Mouse (Mus musculus): ENCODE results near the gene Echdc3. TPM values are rescaled to one million over a fixed set of nuclear protein-coding genes. Genes with fewer than 3 reads are reported as not detected.

Echdc3 gene
- polyA plus RNA-seq, 1 experiment from 2014 or later, result 15.1 TPM

- H3K9ac ChIP-seq (ENCODE audit: low read depth, low read length), result no peak overlapping the region
- no peaks in the 10 kb centered on the region for H3K27me3 ChIP-seq (ENCODE audit: insufficient read depth, low read length)
- ATAC-seq (replicated peaks; ENCODE audit: low FRiP score, low read depth), result no peak
- H3K9me3 ChIP-seq (replicated peaks; ENCODE audit: low read length), result no peaks in the 10 kb centered on the region
- H3K4me2 ChIP-seq (ENCODE audit: low read length), result no peak overlapping the region
- H3K36me3 ChIP-seq (ENCODE audit: insufficient read depth, low read length), result no peaks in the 10 kb centered on the region
- TF ChIP-seq CTCF (IDR thresholded peaks at IDR 0.05; ENCODE audit: low read depth), result no peak
- H3K4me3 ChIP-seq (replicated peaks; ENCODE audit: low read depth, low read length), result no peak overlapping the region
- DNase-seq (ENCODE audit: low spot score), result no peak
- no peak overlapping the region for H3K27ac ChIP-seq
- 70% methylated on average over 5 of the region's 5 CpGs for WGBS
- H3K4me1 ChIP-seq (replicated peaks; ENCODE audit: insufficient read depth, low read length), result no peaks in the 10 kb centered on the region
Measured at GRCm38 (mm10) chr2:6229597-6230290, 16.9 kb upstream of the Echdc3 start.

GRCm38 (mm10) chr2:6227059-6227445 is 14.2 kb upstream of the Echdc3 start:
- no peak for DNase-seq (ENCODE audit: low spot score)
- Histone ChIP-seq H3K9ac (ENCODE audit: low read depth, low read length) (no peak overlapping the region), H3K27ac (no peak overlapping the region), H3K27me3 (ENCODE audit: insufficient read depth, low read length) (no peaks in the 10 kb centered on the region), H3K4me3 (replicated peaks; ENCODE audit: low read depth, low read length) (no peak overlapping the region), H3K9me3 (replicated peaks; ENCODE audit: low read length) (no peaks in the 10 kb centered on the region), H3K4me1 (replicated peaks; ENCODE audit: insufficient read depth, low read length) (no peaks in the 10 kb centered on the region), H3K36me3 (ENCODE audit: insufficient read depth, low read length) (no peaks in the 10 kb centered on the region), H3K4me2 (ENCODE audit: low read length) (no peak overlapping the region)
- ATAC-seq (replicated peaks; ENCODE audit: low FRiP score, low read depth), result no peak
- 75% methylated on average over 7 of the region's 7 CpGs for WGBS
- no peak for TF ChIP-seq CTCF (IDR thresholded peaks at IDR 0.05; ENCODE audit: low read depth)

GRCm38 (mm10) chr2:6226361-6227058 is 13.7 kb upstream of the Echdc3 start:
- Histone ChIP-seq H3K4me2 (ENCODE audit: low read length) (no peak overlapping the region), H3K27me3 (ENCODE audit: insufficient read depth, low read length) (no peaks in the 10 kb centered on the region), H3K9ac (ENCODE audit: low read depth, low read length) (no peak overlapping the region), H3K4me3 (replicated peaks; ENCODE audit: low read depth, low read length) (no peak overlapping the region), H3K36me3 (ENCODE audit: insufficient read depth, low read length) (no peaks in the 10 kb centered on the region), H3K9me3 (replicated peaks; ENCODE audit: low read length) (no peaks in the 10 kb centered on the region), H3K27ac (no peak overlapping the region), H3K4me1 (replicated peaks; ENCODE audit: insufficient read depth, low read length) (no peaks in the 10 kb centered on the region)
- no peak for ATAC-seq (replicated peaks; ENCODE audit: low FRiP score, low read depth)
- no peak for TF ChIP-seq CTCF (IDR thresholded peaks at IDR 0.05; ENCODE audit: low read depth)
- DNase-seq (ENCODE audit: low spot score), result peak; percentile 62
- 61% methylated on average over 10 of the region's 10 CpGs for WGBS

- H3K9me3 ChIP-seq (replicated peaks; ENCODE audit: low read length), result no peaks in the 10 kb centered on the region
- 12% methylated on average over 4 of the region's 4 CpGs for WGBS
- no peaks in the 10 kb centered on the region for H3K4me1 ChIP-seq (replicated peaks; ENCODE audit: insufficient read depth, low read length)
- no peak overlapping the region for H3K9ac ChIP-seq (ENCODE audit: low read depth, low read length)
- peak; percentile 97 for TF ChIP-seq CTCF (IDR thresholded peaks at IDR 0.05; ENCODE audit: low read depth)
- H3K4me2 ChIP-seq (ENCODE audit: low read length), result no peak overlapping the region
- ATAC-seq (replicated peaks; ENCODE audit: low FRiP score, low read depth) (peak; percentile 74), DNase-seq (ENCODE audit: low spot score) (peak; percentile 91)
- no peak overlapping the region for H3K4me3 ChIP-seq (replicated peaks; ENCODE audit: low read depth, low read length)
- no peaks in the 10 kb centered on the region for H3K36me3 ChIP-seq (ENCODE audit: insufficient read depth, low read length)
- no peak overlapping the region for H3K27ac ChIP-seq
- H3K27me3 ChIP-seq (ENCODE audit: insufficient read depth, low read length), result no peaks in the 10 kb centered on the region
Measured at GRCm38 (mm10) chr2:6220141-6220805, 7.4 kb upstream of the Echdc3 start.

GRCm38 (mm10) chr2:6212327-6212723 is 508 bp downstream of the Echdc3 start:
- no peaks in the 10 kb centered on the region for H3K9me3 ChIP-seq (replicated peaks; ENCODE audit: low read length)
- no peak for TF ChIP-seq CTCF (IDR thresholded peaks at IDR 0.05; ENCODE audit: low read depth)
- H3K4me1 ChIP-seq (replicated peaks; ENCODE audit: insufficient read depth, low read length), result peaks cover 11% of the 10 kb centered on the region
- peak overlapping the region; percentile 59 for H3K4me2 ChIP-seq (ENCODE audit: low read length)
- no peak for DNase-seq (ENCODE audit: low spot score)
- H3K4me3 ChIP-seq (replicated peaks; ENCODE audit: low read depth, low read length), result peak overlapping the region; percentile 34
- peak overlapping the region; percentile 67 for H3K9ac ChIP-seq (ENCODE audit: low read depth, low read length)
- no peaks in the 10 kb centered on the region for H3K27me3 ChIP-seq (ENCODE audit: insufficient read depth, low read length)
- 31% methylated on average over 9 of the region's 9 CpGs for WGBS
- ATAC-seq (replicated peaks; ENCODE audit: low FRiP score, low read depth), result peak; percentile 1; the same call in 1 of the 2 replicates
- peak overlapping the region; percentile 95 for H3K27ac ChIP-seq
- no peaks in the 10 kb centered on the region for H3K36me3 ChIP-seq (ENCODE audit: insufficient read depth, low read length)

- no peak overlapping the region for H3K4me2 ChIP-seq (ENCODE audit: low read length)
- no peak overlapping the region for H3K9ac ChIP-seq (ENCODE audit: low read depth, low read length)
- no peaks in the 10 kb centered on the region for H3K27me3 ChIP-seq (ENCODE audit: insufficient read depth, low read length)
- no peak for TF ChIP-seq CTCF (IDR thresholded peaks at IDR 0.05; ENCODE audit: low read depth)
- 76% methylated on average over 6 of the region's 6 CpGs for WGBS
- DNase-seq (ENCODE audit: low spot score) (no peak), ATAC-seq (replicated peaks; ENCODE audit: low FRiP score, low read depth) (no peak)
- H3K36me3 ChIP-seq (ENCODE audit: insufficient read depth, low read length), result no peaks in the 10 kb centered on the region
- H3K27ac ChIP-seq, result no peak overlapping the region
- H3K4me1 ChIP-seq (replicated peaks; ENCODE audit: insufficient read depth, low read length), result peaks cover 11% of the 10 kb centered on the region
- no peaks in the 10 kb centered on the region for H3K9me3 ChIP-seq (replicated peaks; ENCODE audit: low read length)
- no peak overlapping the region for H3K4me3 ChIP-seq (replicated peaks; ENCODE audit: low read depth, low read length)
Measured at GRCm38 (mm10) chr2:6210840-6211239, 2.0 kb downstream of the Echdc3 start.

Data from kidney, postnatal 0 days (tissue).